Mouse (Mus musculus): Measurements from ENCODE around the gene Usp12. TPM values are rescaled to one million over a fixed set of nuclear protein-coding genes. Genes with fewer than 3 reads are reported as not detected.

Usp12 gene
- 17.1 and 17.3 TPM in 2 replicates for polyA plus RNA-seq (2015; fragmentation: Nextera tagmentation; extraction: Ambion mirVana)

GRCm38 (mm10) chr5:146794853-146795252, at the start of gene Usp12:
TSS of gene Usp12 (minus strand) at chr5:146795006.
- H3K36me3 ChIP-seq = no peaks in the 10 kb centered on the region
- under 1% methylated on average over 27 of the region's 51 CpGs for WGBS
- H3K27me3 ChIP-seq = no peaks in the 10 kb centered on the region
- H3K27ac ChIP-seq = peak within 1 kb of the TSS; percentile 92
- peak within 1 kb of the TSS; percentile 91 for H3K9ac ChIP-seq
- peak within 1 kb of the TSS; percentile 90 for H3K4me3 ChIP-seq
- no peaks in the 10 kb centered on the region for H3K9me3 ChIP-seq
- H3K4me2 ChIP-seq = peak within 1 kb of the TSS; percentile 75
- ATAC-seq (ENCODE audit: borderline replicate concordance, extremely low read depth, low FRiP score, low TSS enrichment) = peak; percentile 98
- H3K4me1 ChIP-seq = peaks cover 33% of the 10 kb centered on the region

- Histone ChIP-seq H3K9ac (peak overlapping the region; percentile 34), H3K27ac (peak overlapping the region; percentile 51; the same call in 1 of the 2 replicates), H3K4me3 (peak overlapping the region; percentile 76), H3K9me3 (no peaks in the 10 kb centered on the region), H3K36me3 (no peaks in the 10 kb centered on the region), H3K27me3 (no peaks in the 10 kb centered on the region), H3K4me1 (peaks cover 29% of the 10 kb centered on the region), H3K4me2 (peak overlapping the region; percentile 99)
- peak; percentile 5; the same call in 1 of the 2 replicates for ATAC-seq (ENCODE audit: borderline replicate concordance, extremely low read depth, low FRiP score, low TSS enrichment)
- WGBS = 8% methylated on average over 6 of the region's 6 CpGs
Measured at GRCm38 (mm10) chr5:146844301-146844941, 49.6 kb upstream of the Usp12 start.

- Histone ChIP-seq H3K4me1 (peaks cover 20% of the 10 kb centered on the region), H3K9me3 (no peaks in the 10 kb centered on the region), H3K27ac (no peak overlapping the region), H3K27me3 (no peaks in the 10 kb centered on the region), H3K9ac (no peak overlapping the region), H3K36me3 (peaks cover 20% of the 10 kb centered on the region), H3K4me3 (no peak overlapping the region), H3K4me2 (no peak overlapping the region)
- no peak for ATAC-seq (ENCODE audit: borderline replicate concordance, extremely low read depth, low FRiP score, low TSS enrichment)
- WGBS = 54% methylated on average over 4 of the region's 4 CpGs
Measured at GRCm38 (mm10) chr5:146841996-146842395, 47.2 kb upstream of the Usp12 start.

GRCm38 (mm10) chr5:146841301-146841700, 46.5 kb upstream of the Usp12 start:
- no peak overlapping the region for H3K4me3 ChIP-seq
- 74% methylated on average over 5 of the region's 5 CpGs for WGBS
- no peaks in the 10 kb centered on the region for H3K27me3 ChIP-seq
- H3K4me1 ChIP-seq = peaks cover 13% of the 10 kb centered on the region
- peaks cover 27% of the 10 kb centered on the region for H3K36me3 ChIP-seq
- no peak overlapping the region for H3K27ac ChIP-seq
- no peak overlapping the region for H3K9ac ChIP-seq
- no peaks in the 10 kb centered on the region for H3K9me3 ChIP-seq
- no peak overlapping the region for H3K4me2 ChIP-seq
- no peak for ATAC-seq (ENCODE audit: borderline replicate concordance, extremely low read depth, low FRiP score, low TSS enrichment)

- ATAC-seq (ENCODE audit: borderline replicate concordance, extremely low read depth, low FRiP score, low TSS enrichment) = no peak
- H3K27ac ChIP-seq = no peak overlapping the region
- no peaks in the 10 kb centered on the region for H3K27me3 ChIP-seq
- no peaks in the 10 kb centered on the region for H3K9me3 ChIP-seq
- H3K4me2 ChIP-seq = no peak overlapping the region
- 73% methylated on average over 4 of the region's 4 CpGs for WGBS
- H3K9ac ChIP-seq = no peak overlapping the region
- peaks cover 36% of the 10 kb centered on the region for H3K36me3 ChIP-seq
- H3K4me3 ChIP-seq = no peak overlapping the region
- peaks cover 6% of the 10 kb centered on the region for H3K4me1 ChIP-seq
Measured at GRCm38 (mm10) chr5:146840422-146840821, 45.6 kb upstream of the Usp12 start.

GRCm38 (mm10) chr5:146839760-146840159, 45.0 kb upstream of the Usp12 start:
- no peak overlapping the region for H3K4me3 ChIP-seq
- 41% methylated on average over 5 of the region's 5 CpGs for WGBS
- no peak overlapping the region for H3K9ac ChIP-seq
- peaks cover 42% of the 10 kb centered on the region for H3K36me3 ChIP-seq
- H3K4me1 ChIP-seq = peaks cover 11% of the 10 kb centered on the region
- no peak for ATAC-seq (ENCODE audit: borderline replicate concordance, extremely low read depth, low FRiP score, low TSS enrichment)
- no peak overlapping the region for H3K4me2 ChIP-seq
- H3K27me3 ChIP-seq = no peaks in the 10 kb centered on the region
- H3K9me3 ChIP-seq = no peaks in the 10 kb centered on the region
- H3K27ac ChIP-seq = peak overlapping the region; percentile 25; the same call in 1 of the 2 replicates

GRCm38 (mm10) chr5:146838836-146839648, 44.2 kb upstream of the Usp12 start:
- peak overlapping the region; percentile 25; the same call in 1 of the 2 replicates for H3K27ac ChIP-seq

GRCm38 (mm10) chr5:146837967-146838720, 43.3 kb upstream of the Usp12 start:
- no peaks in the 10 kb centered on the region for H3K27me3 ChIP-seq
- peaks cover 17% of the 10 kb centered on the region for H3K4me1 ChIP-seq
- H3K36me3 ChIP-seq = peaks cover 46% of the 10 kb centered on the region
- no peak overlapping the region for H3K27ac ChIP-seq
- no peaks in the 10 kb centered on the region for H3K9me3 ChIP-seq
- no peak for ATAC-seq (ENCODE audit: borderline replicate concordance, extremely low read depth, low FRiP score, low TSS enrichment)
- 61% methylated on average over 7 of the region's 7 CpGs for WGBS
- no peak overlapping the region for H3K9ac ChIP-seq
- no peak overlapping the region for H3K4me2 ChIP-seq
- no peak overlapping the region for H3K4me3 ChIP-seq

More at GRCm38 (mm10) chr5:146838836-146839648, 44.2 kb upstream of the Usp12 start:
- Histone ChIP-seq H3K9me3 (no peaks in the 10 kb centered on the region), H3K9ac (no peak overlapping the region), H3K36me3 (peaks cover 46% of the 10 kb centered on the region), H3K27me3 (no peaks in the 10 kb centered on the region), H3K4me3 (no peak overlapping the region), H3K4me2 (no peak overlapping the region), H3K4me1 (peaks cover 12% of the 10 kb centered on the region)
- WGBS = 49% methylated on average over 12 of the region's 12 CpGs
- no peak for ATAC-seq (ENCODE audit: borderline replicate concordance, extremely low read depth, low FRiP score, low TSS enrichment)

GRCm38 (mm10) chr5:146834959-146835358, 40.2 kb upstream of the Usp12 start:
- 58% methylated on average over 8 of the region's 8 CpGs for WGBS
- no peaks in the 10 kb centered on the region for H3K27me3 ChIP-seq
- no peak for ATAC-seq (ENCODE audit: borderline replicate concordance, extremely low read depth, low FRiP score, low TSS enrichment)
- no peak overlapping the region; the same call in 1 of the 2 replicates for H3K4me2 ChIP-seq
- H3K27ac ChIP-seq = no peak overlapping the region
- H3K36me3 ChIP-seq = peaks cover 46% of the 10 kb centered on the region
- no peaks in the 10 kb centered on the region for H3K9me3 ChIP-seq
- H3K9ac ChIP-seq = no peak overlapping the region
- no peak overlapping the region for H3K4me3 ChIP-seq
- peaks cover 17% of the 10 kb centered on the region for H3K4me1 ChIP-seq

- 8% methylated on average over 8 of the region's 8 CpGs for WGBS
- Histone ChIP-seq H3K27me3 (no peaks in the 10 kb centered on the region), H3K27ac (peak overlapping the region; percentile 90), H3K9me3 (no peaks in the 10 kb centered on the region), H3K4me3 (peak overlapping the region; percentile 95), H3K36me3 (peaks cover 42% of the 10 kb centered on the region), H3K9ac (peak overlapping the region; percentile 100), H3K4me2 (peak overlapping the region; percentile 64), H3K4me1 (peaks cover 17% of the 10 kb centered on the region)
- no peak for ATAC-seq (ENCODE audit: borderline replicate concordance, extremely low read depth, low FRiP score, low TSS enrichment)
Measured at GRCm38 (mm10) chr5:146833673-146834201, 38.9 kb upstream of the Usp12 start.

- no peaks in the 10 kb centered on the region for H3K27me3 ChIP-seq
- no peaks in the 10 kb centered on the region for H3K9me3 ChIP-seq
- H3K4me3 ChIP-seq = peak within 1 kb of the TSS; percentile 95
- H3K27ac ChIP-seq = peak within 1 kb of the TSS; percentile 90
- H3K9ac ChIP-seq = peak within 1 kb of the TSS; percentile 100
- peak within 1 kb of the TSS; percentile 64 for H3K4me2 ChIP-seq
- peaks cover 17% of the 10 kb centered on the region for H3K4me1 ChIP-seq
- peaks cover 34% of the 10 kb centered on the region for H3K36me3 ChIP-seq
- WGBS = under 1% methylated on average over 60 of the region's 60 CpGs
- ATAC-seq (ENCODE audit: borderline replicate concordance, extremely low read depth, low FRiP score, low TSS enrichment) = peak; percentile 97
Measured at GRCm38 (mm10) chr5:146832769-146833448, 38.1 kb upstream of the Usp12 start, which contains the start of gene Rpl21. TSS of gene Rpl21 (plus strand) at chr5:146832890.

All from lung, embryonic 15.5 days (tissue).